Mouse (Mus musculus) layer of hippocampus, postnatal 36 days (tissue): Measurements from ENCODE around the gene Atox1. TPM values are rescaled to one million over a fixed set of nuclear protein-coding genes. Genes with fewer than 3 reads are reported as not detected.
"Not testable (repeated sequence)": the region's sequence is repeated elsewhere in the genome, so short reads cannot be mapped to it uniquely, and the experiment has no call there.

ENCODE experiments used
- DNase-seq, 2 experiments: peaks; one replicate each; pipeline ENCODE4 v3.0.0; 2022
- total RNA-seq, 2 experiments: library from RNA; stranded (reverse); gene quantifications; 2 replicates each; pipeline ENCODE4 v1.2.3; 2021

Atox1 gene
- total RNA-seq, 2 experiments from 2014 or later, result 83.8 to 93.7 TPM

DNA sequence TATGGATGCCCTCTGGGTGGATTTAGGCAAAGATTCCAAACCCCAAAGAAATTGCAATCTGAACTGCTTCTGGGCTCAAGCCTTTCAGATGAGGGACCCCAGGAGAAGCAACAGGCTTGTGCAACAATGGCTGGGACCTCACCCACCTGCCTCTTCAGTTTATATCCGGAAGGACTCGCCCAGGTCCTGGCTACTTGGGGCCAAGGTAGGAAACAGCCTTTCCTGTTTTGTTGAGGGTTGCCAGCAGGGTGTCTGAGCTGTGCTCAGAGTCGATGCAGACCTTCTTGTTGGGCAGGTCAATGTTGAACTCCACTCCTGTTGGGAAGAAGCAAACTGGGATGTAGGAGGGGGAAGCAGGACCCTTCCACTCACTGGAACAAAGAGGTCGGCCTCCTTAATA lies 10.7 kb downstream of the Atox1 start:
- no peak for DNase-seq

DNA sequence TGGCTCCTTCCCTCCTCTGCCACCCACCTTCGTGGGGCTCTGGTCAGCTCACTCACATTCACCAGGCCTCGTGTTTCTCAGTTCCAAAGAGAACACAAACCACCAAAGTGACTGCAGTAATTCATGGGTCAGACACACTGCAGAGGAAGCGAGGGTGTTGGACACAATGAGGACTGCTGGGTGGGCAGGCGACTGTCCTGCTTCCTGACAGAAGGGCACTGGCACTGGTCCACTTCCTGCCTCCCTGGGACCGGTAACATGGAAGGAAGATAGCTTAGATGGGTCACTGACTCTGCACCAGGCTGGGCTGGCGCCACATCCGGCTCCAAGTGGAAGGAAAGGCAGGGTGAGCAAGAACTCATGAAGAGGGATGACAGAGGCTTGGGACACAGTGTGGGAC lies 11.5 kb downstream of the Atox1 start:
- DNase-seq, result no peak

DNA sequence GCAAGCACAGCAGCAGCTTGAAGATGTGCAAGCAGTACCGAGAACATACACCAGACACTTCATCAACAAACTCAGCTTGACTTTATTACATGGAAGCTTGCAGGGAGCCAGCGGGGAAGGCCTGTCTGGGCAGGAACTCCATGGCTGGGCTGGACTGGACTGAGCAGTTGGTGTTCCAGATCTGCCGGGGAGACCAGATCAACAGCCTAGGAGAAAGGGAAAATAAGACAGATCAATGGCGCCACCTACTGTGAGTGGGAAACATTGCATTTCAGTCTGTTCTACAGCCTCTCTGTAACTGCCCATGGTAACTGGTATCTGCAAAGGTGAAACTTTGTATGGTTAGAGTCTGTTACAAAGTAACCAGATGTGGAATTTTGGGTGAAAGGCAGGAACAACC lies 14.5 kb downstream of the Atox1 start:
- peak; percentile 79 to 86 for DNase-seq

DNA sequence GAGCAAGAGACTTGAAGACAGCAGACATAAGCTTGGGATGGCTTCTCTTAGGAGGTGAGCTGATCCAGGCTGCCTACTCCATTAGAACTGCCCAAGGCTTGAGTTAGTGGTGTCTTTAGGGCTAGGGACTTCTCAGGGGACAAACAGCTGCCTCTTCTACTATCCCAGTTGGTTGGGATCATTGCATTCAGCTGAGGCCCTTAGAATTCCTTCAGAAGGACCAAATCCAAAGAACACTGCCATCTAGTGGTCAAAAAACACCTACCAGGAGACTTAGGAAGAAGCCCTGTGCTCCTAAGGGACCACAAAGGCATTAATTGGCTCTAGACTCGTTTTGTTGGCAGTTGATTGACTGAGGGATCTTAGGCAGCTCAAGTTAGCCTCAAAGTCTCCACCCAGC lies 16.3 kb downstream of the Atox1 start:
- DNase-seq, result peak in 1 of 2 experiments; percentile 31

DNA sequence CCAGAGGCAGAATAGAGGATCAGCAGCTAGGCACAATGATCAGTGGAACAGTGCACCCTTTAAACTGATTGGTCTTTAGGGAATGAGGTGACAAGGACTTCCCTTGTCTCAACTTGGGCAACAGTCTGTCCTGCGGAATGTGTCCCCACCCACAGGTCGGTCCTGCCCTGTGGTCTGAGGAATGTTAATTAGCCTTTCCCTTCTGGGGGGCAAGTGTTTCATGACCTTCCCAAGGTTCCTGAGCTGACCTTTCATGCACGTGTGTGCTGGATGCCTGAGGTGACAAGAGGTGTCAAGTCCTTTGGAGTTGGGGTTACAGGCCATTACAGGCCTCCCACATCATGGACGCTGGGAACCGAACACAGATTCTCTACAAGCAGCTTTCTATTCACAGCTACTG lies 21.3 kb downstream of the Atox1 start:
- DNase-seq, result no peak

DNA sequence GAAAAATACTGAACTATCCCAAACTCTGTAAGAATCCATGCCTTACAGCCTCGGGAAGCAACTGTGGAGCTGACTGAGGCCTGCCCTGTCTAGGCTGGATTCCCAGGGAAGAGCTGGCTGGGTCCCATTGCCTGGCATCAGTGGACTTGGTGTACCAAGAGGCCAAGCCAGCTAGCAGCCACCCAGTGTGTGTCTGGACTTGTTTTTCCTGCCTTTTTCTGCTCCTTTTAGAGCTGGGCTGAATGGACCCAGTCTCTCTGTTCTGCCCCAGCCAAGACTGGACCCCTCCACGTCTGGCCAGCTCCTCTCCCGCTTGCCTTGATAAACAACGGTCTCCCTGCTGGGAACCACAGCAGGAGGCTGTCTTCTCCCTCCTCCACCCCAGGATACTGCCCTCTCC lies 23.0 kb downstream of the Atox1 start:
- DNase-seq, result peak; percentile 48 to 52

DNA sequence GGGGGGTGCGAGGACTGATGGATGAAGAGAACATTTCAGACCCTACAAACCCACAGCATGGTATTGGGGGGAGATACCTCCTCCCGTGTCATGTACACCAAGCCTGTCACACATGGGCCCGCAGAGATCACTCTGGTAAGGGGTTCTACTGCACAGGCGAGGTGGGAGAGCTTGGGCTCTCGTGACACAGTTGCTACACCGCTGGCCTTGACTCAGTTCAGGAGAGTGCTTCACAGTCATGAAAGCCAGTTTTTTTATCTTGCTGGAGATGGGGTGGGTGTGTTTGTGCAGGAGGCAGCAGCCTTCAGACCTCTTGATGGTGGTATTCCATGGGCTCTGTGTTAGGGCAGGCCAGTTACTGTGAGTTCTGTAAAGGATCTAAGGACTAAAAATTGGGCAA lies 24.9 kb downstream of the Atox1 start:
- no peak for DNase-seq

DNA sequence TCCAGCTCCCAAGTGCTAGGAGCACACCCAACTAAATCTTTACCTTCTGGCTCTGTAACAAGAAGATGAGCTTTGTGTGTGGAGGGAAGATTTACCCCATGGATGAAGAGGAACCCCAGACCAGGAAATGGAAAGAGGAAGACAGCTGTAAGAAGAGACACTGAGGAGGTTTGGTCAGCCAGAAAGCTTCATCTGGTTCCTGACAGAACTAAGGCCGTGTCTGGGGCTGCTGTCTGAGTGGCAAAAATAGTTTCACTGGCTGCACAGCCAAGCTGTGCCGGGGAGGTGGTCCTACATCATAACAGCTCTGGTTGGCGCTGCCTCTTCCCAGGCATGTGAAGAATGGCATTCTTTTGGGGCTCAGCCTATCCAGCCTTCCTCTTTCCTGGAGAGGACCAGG lies 28.1 kb downstream of the Atox1 start:
- DNase-seq, result no peak

DNA sequence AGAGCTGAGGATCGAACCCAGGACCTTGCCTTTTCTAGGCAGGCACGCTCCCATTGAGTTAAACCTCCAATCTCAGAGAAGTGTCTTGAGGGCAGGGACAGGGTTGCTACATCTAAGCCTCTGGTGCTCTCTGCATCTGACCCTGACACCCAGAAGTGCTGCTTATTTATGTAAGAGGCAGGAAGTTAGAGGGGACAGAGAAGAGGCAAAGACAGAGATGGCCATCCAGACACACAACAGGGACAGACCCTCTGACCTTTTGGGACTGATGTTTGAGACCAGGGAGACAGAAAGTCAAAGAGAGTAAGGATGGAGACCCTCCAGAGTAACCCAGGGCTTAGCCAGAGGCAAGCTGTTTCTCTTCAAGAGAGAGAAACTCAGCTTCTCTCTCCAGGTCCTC lies 31.1 kb downstream of the Atox1 start:
- DNase-seq, result no peak

DNA sequence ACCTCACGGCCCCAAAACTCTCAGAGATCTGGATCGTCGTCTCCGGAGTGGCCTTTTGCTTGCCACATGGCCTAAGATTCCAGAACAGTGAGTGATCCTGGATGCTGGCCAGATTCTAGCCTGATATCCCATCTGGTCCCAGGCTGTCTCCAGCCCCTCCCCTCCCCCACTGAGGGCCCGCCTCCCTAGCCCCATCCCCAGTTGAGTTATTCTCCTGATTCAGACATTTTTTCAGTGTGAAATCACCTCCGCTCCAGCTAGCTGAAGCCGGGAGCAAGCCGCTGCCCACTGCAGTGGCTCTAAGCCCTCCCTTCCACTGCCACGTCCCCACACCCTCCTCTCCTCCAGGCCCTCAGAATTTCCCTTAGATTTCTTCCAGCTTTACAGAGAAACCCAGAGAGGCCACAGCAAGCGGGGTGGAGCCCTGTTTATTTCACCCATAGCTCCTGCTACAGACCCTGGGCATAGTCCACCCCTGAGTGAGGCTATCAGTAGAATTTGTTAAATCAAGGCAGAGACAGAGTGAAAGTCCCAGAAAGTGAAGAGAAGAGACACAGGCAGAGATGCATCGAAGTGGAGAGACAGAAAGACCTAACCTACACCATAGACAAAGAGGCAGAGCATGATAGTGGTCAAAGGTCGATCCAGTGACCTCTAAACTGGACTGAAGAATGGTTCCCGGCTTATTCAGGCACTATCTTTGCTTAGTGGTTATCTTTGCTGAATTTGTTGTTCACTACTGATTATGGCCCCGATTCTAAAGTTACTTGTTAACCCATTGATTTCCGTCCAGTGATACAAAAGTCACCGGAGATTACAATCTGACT lies 32.6 kb downstream of the Atox1 start:
- no peak for DNase-seq

DNA sequence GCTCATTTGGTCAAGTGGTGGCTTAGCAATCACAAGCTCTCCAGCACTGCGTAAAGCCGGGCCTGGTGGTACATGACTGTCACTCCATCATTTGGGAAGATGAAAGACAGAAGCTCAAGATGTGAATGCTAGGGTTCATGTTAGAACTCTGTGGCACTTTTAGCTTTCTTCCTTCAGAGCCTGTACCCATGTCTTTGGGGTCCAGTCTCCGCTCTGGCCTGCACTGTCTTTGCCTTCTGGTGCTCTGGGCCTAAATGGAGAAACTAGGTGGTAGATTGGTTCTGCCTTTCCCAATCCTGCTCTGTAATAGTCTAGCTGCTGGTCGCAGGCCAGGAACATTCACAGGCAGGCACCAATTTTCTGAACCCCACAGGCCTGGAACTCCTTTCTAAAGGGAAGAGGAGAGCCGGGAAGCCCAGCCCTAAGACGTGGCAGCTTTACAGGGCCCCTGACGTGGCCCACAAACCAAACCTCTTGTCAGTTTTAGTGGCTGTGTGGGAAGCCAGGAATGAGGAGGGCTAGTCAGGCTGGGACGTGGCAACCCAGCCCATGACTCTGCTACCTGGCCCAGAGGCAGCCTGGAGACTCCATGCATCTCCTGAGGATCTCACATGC lies 36.2 kb downstream of the Atox1 start:
- DNase-seq, result no peak

DNA sequence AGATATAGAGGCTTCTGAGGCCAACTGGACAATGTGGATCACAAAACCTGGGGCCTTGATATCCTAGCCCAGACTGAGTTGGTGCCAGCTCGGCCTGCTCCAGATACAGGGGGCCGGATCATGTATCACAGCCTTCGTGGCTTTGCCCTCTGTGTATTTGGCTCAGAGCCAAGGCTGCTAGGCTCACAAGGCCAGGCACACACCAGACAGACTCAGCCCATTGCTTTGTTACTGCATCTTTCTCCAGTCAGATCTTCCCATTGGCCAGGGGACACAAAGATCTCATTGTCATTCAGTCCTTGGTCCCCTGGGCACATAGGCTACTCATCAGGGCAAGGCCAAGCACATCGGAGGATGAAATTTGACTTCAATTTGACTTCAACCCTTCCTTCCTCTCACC lies 37.3 kb downstream of the Atox1 start:
- peak in 1 of 2 experiments; percentile 18 for DNase-seq

DNA sequence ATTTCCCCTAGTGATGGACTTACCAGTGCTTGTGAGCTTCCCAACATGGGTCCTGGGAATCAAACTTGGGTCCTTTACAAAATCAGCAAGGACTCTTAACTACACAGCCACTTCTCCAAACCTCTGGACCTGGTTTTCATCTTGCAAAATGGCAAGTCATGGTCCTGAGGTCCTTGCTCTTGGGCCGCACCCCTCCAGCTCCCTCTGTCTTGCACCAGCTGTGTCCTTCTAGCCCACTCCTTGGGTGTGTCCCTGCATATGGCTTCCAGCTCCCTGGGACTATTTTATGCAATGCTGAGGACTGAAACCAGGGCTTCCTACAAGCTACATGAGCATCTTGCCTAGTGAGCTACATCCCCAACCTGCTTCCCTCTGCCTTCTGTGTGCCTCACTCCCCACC lies 38.1 kb downstream of the Atox1 start, which contains the start of gene Sparc:
Gene Sparc, minus strand, starts transcription at position 206 of the 400 bp plus-strand sequence.
- no peak for DNase-seq

DNA sequence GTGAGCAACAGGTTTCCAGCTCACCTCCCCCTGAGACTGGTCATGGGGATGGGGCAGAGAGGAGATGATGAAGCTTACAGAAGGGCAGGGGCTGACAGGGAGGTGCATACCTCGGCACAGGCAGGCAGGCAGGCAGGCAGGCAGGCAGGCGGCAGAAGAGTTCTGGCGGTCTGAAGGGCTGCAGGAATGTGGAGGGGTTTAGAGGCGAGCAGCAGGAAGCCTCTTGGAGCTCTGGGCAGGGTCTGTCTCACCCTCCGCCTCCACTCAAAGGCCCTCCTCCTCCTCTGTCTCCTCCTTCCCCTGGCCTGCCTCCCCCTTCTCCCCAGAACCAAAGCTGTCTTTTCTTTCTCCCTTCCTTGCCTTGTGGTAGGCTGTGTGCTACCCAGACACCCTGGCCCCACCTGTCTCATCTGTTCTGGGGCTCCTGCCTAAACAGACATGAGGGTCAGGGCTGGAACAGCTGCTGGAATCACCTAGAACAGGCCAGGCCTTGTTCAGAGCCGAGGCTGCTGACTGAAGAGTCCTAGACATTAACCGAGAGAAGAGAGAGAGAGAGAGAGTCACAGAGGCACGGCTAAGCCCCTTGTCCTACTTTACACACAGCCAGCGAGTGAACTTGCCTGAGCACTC lies 41.2 kb downstream of the Atox1 start:
- DNase-seq, result peak; percentile 22 to 38

DNA sequence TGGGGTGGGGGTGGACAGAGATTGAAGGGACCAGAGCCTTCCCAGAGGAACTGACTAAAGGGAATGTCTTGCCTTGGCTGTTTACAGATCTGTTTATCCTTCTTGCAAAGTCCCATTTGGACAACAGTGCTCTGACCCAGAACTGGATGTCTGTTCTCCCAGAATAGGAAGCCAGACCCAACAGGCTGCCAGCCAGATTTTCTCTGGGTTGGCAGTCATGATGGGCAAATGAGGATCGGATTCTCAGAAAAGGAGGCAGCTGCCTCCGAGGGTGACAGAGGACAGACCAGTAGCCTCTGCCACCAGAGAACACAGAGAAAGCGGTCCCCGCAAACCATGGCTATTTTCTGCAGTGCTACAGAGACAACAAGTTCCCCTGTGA lies 41.8 kb downstream of the Atox1 start:
- peak; percentile 45 to 59 for DNase-seq

DNA sequence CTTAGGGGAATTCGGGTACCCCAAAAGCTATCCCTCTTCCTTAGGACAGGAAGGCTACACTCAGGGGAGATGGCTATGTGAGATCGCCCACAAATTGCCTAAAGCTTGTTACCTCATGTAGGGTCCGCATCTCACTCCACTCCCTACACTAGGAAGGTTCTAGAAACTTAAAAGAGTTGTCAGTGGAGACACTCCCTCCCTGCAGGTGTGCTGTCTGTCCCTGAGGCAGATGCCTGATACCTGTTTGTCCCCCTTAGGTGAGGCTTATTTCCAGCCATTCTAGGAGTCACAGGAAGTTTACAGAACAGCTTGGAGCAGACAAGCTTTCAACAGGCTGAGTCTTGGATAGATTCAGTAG lies 42.4 kb downstream of the Atox1 start:
- DNase-seq, result no peak

DNA sequence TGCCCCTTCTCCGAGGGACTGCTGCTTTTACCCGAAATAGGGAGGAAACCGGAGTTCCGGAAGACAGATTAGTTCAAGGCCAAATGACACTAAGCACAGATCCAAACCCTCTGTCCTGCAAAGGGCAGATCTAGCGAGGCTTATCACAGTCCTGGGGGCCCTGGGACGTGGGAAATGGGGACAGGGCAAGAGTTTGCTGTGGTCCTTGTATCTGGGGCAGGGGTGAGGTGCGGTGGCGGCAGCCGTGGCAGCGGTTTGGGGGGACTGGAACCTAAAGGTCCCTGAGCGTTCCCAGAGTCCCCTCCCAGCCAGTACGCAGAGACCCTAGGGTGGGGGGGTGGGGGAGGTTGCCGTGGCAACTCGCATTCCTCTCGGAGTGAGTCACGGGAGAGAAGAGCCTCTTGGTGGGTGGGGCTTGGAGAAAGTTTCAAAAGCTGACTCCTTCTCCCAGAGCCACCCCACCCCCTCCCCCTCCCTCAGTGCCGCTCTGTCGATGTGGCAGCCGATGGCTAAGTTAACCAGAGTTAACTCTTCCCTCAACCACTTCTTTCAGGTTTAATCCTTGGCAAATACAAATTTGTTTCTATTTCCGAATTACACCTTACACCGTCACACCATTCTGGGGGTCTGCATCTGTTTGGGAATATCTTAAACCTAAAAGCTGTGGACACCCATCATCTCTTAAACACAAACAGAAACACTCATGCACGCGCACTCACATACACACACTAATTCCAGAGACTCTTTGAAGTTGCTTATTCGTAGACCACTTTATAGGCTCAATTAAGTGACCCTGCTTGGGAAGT lies 42.9 kb downstream of the Atox1 start:
- DNase-seq, result no peak

DNA sequence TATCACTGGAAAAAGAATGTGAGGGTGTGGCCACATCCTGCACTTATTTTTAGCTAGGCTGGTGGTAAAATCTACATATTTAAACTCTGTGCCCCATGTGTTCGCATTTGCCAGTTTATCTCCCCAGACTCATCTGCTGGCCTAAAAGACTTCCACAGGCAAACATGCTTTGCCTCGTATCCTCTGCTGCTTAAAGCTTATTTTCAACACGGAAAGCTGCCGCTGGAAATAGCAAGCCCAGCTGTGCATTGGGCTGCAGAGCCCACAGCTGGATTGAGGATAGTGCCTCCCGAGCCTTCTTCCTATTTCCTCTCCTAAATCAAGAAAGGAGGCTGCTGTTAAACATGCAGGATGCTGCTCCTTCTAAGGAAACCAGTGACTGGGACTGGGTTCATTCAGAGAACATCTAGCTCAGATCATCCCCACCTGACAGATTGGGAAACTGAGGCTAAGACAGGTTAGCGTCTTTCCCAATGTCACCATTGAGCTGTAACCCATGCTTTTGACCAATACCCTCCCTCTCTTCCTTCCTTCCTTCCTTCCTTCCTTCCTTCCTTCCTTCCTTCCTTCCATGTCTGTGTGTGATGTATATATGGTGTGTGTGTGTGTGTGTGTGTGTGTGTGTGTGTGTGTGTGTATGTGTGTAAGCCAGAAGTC lies 44.3 kb downstream of the Atox1 start:
- no peak for DNase-seq

DNA sequence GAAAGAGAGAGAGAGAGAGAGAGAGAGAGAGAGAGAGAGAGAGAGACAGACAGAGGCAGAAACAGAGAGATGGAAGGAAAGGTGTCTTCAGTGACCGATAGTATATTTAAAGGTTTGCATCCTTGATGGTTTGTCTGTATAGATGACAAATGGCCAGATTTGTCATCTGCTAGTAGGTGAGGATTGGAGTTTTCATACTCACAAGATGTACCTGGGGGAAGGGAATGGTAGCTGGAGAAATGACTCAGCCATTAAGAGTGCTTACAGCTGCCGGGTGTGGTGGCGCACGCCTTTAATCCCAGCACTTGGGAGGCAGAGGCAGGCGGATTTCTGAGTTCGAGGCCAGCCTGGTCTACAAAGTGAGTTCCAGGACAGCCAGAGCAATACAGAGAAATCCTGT lies 45.3 kb downstream of the Atox1 start:
- not testable (repeated sequence) for DNase-seq

DNA sequence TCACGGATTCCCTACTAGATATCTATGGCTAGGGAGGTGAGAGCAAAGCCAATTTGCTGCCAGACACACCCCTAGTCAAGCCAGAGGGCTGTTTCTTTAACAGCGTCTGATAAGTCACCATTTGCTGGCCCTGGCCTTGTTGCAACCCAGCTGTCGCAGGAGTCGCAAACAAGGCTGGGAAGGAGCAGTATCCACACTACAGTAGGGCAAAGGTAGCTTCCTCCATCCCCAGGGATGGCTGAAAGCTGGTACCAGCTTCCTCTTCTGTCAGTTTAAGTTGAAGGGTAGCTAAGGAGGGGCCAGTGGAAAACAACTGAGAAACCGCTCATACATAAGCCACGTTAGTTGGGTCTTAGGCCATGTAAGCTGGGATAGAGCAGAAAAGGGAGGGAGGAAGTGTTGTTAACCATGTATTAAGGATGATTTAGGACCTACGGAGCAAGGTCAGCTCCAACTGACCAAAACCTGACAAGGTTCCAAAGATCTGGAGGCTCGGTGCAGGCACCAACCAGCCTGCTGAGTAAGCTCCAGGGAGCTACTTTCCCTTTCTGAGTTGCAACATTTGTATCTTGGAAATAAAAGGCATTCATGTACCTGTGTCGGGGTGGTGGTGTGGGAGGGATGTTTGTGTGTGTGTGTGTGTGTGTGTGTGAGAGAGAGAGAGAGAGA lies 45.9 kb downstream of the Atox1 start:
- DNase-seq, result no peak

DNA sequence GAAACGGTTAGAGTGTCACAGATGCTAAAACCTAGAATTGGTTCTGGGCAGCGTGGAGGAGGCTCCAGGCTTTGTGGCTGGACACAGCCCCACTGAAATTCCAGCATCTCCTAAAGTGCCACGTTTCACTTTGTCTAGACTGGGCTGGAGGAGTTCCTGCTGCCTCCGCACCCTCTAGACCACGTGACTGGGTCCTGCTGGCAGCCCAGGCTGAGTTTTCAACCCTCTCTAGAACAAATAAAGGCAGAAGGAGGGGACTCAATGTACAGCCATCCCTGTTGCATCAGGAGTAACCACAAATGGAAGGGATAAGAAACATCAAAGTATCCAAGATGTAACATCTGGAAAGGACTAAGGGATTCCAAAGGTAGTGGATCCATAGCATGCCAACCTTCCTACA lies 46.7 kb downstream of the Atox1 start:
- no peak for DNase-seq

DNA sequence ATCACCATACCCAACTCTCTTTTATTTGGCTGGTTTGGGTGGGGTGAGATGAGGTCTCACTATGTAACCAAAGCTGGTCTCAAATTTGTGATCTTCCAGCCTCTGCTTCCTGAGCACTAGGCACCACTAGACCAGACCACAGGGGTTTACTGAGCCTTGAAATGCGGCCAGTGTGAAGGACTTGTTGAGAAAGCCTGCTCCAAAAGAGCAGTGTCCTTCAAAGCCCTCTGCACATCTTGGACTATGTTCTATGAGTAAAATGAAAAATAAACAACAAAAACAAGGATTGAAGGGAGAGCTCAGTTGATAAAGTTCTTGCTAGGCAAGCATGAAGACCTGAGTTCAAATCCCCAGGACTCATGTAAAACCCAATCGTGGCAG lies 47.6 kb downstream of the Atox1 start:
- no peak for DNase-seq
